Mouse (Mus musculus) kidney, adult 2 months (tissue): Measurements from ENCODE around the gene Klhl21.
A peak's percentile ranks its signal among the peaks of the same experiment; 100 is the strongest.

Source experiments
- CTCF ChIP-seq: fragments of 200-500 bp; conservative IDR thresholded peaks from 2 replicates; pipeline ENCODE4 v1.5.1; 2011; ENCODE audit warnings: low read depth, mild to moderate bottlenecking, control low read depth, low read length, moderate library complexity, mixed read lengths; ENCODE audit not compliant: insufficient read depth, insufficient read length
- POLR2A ChIP-seq: fragments of 200-500 bp; IDR thresholded peaks from one replicate; pipeline ENCODE4 v1.6.1; 2011; ENCODE audit warnings: low read depth, low read length, control low read depth

DNA sequence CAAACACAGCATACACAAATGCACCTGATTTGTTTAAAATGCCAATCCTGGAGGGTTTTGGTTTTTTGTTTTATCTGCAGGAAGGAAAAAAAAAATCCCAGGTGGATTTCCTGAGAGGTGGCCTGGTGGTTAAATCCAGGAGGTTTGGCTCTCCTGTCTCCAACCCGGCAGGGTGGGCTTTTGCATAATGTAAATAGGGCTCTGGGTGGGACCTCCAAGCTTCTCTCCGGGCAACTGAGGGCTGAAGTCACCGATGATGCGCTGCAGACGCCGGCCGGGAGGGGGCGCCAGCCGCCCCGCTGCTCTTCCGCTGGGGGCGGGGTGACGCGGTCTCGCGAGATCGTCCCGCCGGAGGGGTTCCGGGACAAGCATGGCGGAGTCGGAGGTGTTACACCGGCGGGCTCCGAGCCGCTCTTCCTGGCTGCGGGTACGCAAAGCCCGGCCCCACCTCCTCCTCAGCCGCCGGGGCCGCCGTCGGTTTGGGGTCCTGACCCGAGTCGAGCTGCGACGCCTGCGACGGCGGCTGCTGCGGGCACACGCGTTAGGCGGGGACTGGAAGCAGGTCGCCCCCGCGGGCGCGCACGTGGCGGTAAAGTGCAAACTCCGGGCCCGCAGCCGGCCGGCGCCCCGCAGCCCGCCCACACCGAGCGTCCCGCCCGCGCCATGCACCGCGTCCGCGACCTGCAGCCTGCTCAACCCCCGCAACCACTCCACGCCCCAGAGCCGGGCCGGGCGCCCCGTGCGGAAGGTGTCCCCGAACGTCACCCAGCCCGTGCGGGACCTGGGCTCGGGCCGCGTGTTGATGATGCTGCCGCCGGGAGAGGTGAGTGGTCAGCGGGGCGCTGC is 30.6 kb downstream of the Klhl21 start, which contains the start of gene Nol9:
- TF ChIP-seq CTCF (peak; percentile 79), POLR2A (no peak)
